Mouse (Mus musculus) ovary, postnatal 14 days (tissue): ENCODE measurements around the gene Aak1.

ENCODE experiments used
- DNase-seq: peaks from one replicate; pipeline ENCODE4 v3.0.0; 2022; ENCODE audit warnings: low spot score

Gene Aak1

DNA sequence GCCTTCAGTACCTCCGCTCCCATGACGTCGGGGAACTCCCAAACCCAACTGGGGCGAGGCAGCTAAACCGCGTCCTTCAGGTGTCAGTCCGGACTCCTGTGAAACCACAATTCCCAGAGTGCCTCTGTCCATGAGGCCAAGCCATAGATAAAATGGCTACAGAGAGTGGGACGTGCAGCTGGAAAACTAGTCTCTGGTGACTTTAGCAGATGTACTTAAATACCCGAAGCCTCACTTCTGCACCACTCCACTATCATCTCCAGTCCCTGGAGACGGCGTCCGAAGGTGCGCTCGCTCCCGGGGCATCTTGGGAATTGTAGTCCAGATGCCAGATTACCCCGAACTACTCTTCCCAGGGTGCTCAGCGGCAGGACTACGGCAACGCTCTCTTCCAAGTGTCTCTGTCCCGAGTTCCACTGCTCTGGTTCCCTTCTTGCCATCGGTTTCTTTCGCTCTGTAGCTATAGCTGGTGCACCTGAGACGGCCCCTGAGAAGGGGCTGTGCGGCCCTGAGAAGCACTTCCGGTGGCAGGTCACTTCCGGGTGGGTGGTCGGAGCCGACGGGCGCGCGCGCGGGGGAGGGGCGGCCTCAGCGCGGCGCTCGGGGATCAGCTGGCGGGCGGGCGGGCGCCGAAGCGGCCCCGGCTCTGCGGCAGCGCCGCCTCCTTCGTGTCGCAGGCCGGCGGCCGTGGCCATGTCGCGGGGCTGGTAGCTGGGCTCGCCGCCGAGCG lies at the start of gene Aak1:
Gene Aak1 (plus strand): TSS at position 603 of the 730 bp plus-strand sequence.
- DNase-seq, result peak; percentile 87

GRCm38 (mm10) chr6:86800467-86800866 lies 48.9 kb upstream of the Aak1 start:
- DNase-seq, result no peak

DNA sequence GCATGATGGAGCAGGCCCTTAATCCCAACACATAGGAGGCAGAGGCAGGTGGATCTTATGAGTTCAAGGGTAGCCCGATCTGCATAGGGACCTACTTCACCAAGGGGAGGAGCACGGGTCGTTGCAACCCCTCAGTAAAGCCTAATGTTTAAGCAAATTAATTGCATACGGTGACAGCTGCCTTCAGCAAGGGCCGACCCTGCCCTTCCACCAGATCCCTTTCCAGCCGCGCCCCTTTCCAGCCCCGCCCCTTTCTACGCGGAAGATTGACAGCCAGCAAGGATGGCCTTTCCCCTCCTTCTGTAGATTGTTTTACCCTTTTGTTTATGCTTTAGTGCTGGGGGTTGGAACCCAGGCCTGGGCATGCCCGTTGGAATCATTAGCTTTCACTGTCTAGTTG lies 47.9 kb upstream of the Aak1 start:
- DNase-seq, result no peak

DNA sequence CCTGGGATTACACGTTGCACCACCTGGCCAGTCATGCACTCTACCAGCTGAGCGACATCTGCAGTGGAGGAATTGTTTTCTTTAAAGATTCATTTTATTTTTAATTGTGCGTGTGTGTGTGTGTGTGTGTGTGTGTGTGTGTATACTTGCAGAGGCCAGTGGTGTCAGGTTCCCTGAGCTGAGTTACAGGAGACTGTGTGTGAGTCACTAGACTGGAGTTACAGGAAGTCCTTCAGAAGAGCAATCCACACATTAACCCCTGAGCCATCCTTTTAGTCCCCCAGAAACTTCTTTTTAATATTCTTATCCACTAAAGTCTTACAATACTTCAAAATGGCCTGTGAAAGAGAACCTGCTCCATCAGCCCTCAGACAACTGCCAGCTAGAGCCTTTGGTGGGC lies 44.7 kb upstream of the Aak1 start:
- DNase-seq, result no peak

- DNase-seq, result peak; percentile 71
Measured at GRCm38 (mm10) chr6:86806455-86807086, 42.7 kb upstream of the Aak1 start.

GRCm38 (mm10) chr6:86812919-86813318 lies 36.4 kb upstream of the Aak1 start:
- DNase-seq, result no peak

DNA sequence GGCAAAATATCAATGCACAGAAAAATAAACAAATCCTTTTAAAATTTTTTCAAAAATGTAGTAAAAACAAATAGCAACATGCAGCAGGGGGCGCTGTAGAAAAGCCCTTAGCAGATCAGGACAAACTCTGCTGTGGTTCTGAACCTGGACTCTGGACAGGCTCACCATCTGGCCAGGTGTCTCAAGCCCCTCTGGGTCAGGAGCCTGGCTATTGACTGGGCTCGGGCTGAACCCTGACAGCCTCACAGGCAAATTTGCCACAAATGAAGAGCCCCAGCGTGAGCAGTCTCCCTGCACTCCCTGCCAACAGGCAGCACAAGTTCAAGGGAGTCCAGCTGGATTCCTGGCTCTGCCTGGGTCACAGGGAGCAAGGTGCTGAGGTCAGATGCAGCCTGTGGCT lies 36.0 kb upstream of the Aak1 start:
- DNase-seq, result peak; percentile 49

- no peak for DNase-seq
Measured at GRCm38 (mm10) chr6:86814926-86815325, 34.4 kb upstream of the Aak1 start.

DNA sequence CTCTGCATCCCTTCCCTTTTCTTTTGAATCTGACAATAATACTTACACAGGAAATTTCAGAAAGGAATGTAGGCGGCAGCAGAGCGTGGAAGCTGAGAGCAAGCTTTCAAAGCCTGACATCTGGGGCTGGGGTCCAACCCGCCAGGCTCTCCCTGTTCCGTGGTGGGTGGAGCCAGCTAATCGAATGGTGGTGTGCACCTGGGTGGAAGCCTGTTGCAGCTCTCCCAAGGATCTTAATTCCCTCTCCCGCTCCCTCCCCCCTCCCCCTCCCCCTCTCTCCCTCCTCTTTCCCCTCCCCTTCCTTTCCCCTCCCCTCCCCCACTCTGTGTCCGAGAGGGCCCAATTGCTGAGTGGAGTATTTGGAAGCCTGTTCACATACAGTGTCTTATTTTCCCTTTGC lies 33.9 kb upstream of the Aak1 start:
- DNase-seq, result no peak

DNA sequence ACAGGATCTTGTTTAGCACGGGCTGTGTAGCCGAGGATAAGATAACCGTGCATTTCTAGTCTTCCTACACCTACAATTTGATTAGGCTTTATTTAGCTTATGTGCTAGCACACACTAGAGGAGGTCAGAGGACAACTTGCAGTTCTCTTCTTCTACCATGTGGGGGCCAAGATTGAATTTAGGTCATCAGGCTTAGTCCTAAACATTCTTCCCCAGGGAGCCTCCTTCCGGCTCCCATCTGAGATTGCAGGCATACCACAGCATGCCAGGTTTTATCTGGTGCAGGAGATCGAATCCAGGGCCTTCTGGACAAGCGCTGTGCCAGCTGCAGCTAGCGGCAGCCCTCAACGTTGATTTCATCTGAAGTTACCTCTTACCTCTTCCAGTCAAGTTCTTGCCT lies 32.7 kb upstream of the Aak1 start:
- no peak for DNase-seq

DNA sequence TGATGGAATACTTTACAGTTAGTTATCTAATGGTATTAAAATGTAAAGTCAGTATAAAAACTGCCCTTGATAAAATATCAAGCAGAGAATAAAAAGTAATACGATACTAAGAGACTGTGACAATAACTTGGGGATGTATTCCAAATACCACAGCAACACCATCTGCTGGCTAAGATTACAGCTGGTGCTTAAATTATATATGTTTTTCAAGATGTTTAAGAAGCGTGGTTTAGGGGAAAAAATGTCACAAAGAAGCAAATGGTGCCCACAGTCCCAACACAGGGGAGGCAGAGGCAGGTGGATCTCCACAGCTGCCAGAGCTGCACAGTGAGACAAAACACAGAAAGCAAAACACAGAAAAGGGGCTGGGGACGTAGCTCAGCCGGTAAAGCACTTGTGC lies 30.4 kb upstream of the Aak1 start:
- DNase-seq, result no peak

DNA sequence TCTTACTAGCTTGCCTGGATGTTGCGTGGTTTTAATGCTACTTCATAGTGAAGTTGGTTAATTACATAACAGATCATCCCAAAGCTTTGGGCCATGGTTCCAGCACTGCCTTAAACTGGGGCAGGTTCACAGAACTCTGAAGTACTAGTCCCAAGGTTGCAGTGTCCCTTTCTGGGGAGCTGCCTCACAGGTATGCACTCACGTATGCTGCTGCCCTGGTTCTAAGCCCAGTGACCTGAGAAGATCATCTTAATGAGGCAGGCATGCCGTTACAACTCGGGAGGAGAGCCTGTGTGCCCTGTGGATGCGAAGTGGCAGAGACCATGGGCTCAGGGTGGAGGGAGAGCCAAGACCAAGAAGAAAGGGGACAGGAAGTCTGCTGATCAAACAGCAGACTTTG lies 29.4 kb upstream of the Aak1 start:
- DNase-seq, result no peak

DNA sequence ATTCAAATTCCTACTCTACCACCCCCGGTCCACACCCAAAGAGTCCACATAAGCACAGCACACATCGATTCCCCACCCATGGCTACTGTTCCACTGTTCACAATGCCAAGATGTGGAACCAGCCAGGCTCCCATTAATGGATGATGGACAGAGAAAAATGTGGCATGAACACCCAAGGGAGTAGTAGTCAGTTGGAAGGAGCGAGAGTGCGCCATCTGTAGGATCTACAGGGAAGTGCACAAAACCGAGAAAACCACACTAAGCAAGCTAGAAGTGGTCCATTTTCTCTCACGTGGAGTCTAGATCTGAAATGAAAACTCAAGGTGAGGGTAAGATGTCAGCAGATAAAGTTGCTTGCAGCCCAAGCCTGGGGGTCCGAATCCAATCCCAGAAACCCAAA lies 28.6 kb upstream of the Aak1 start:
- DNase-seq, result no peak

DNA sequence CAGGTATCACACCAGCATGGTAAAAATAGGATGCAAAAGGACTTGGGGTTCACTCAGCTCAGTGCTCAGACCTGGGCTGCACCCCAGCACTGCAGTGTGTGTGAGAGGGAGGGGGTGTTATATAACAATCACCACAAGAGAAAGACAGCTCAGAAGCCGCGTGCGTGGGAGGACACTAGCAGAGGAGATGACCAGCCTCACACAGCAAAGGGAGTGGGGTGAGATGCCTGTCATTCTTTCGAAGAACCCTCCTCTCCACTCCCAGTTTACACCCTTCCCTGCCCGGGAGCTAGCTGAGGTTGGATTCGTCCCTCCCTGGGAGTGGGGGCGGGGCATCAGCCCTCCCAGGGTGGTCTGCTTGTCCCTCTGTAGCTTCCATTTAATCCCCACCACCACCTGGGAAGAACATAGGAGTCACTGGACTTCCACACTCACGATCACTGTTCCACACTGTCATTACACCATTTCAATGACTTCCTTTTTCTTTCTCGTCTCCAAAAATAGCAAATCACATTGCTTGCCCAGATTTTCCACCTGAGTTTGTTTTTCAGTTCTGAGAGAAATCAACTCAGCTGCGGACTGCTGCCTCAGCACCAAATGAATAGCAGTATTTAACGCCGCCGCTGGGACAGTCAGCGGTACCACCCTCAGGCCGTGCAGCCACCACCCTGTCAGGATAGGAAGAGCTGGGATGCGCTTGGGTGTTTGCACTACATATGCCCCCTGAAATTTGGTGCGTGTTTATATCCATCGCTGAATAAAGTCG lies 26.8 kb upstream of the Aak1 start:
- no peak for DNase-seq

- no peak for DNase-seq
Measured at GRCm38 (mm10) chr6:86823051-86823431, 26.3 kb upstream of the Aak1 start.

DNA sequence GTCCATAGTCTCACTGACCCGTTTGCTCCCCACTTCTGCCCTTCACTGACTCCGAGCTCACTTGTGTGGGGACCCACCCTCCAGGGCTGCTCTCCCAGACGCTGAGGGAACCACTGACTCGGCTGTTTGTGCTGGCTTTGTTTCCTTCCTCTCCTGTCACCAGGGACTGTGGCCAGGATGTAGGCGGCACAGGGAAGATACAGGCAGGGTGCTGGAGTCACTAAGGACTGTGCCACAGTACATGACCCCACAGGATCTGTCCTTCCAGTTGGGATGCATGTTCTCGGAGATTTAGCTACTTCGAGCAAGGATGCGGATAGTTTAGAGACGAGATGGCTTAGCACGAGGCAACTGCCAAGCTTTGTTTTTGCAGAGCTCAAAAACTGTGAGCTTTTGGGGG lies 25.5 kb upstream of the Aak1 start:
- no peak for DNase-seq

DNA sequence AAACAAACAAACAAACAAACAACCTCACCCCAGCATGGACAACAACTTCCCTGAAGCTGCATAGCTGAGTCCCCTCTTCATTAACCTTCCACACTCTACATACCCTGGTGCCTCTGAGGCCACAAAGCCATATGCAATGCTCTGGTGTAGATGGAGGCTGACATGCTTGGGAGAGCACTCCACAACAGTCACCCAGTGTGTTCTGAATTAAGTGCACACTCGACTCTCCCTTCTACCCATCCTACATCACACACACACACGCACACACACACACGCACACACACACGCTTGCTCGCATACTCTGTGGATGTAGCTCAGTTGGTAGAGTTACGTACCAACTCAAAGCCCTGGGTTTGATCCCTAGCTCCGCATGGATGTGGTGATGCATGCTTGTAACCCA lies 24.9 kb upstream of the Aak1 start:
- no peak for DNase-seq

GRCm38 (mm10) chr6:86827432-86827831 lies 21.9 kb upstream of the Aak1 start:
- DNase-seq, result no peak

- DNase-seq, result no peak
Measured at GRCm38 (mm10) chr6:86829768-86830167, 19.5 kb upstream of the Aak1 start.

DNA sequence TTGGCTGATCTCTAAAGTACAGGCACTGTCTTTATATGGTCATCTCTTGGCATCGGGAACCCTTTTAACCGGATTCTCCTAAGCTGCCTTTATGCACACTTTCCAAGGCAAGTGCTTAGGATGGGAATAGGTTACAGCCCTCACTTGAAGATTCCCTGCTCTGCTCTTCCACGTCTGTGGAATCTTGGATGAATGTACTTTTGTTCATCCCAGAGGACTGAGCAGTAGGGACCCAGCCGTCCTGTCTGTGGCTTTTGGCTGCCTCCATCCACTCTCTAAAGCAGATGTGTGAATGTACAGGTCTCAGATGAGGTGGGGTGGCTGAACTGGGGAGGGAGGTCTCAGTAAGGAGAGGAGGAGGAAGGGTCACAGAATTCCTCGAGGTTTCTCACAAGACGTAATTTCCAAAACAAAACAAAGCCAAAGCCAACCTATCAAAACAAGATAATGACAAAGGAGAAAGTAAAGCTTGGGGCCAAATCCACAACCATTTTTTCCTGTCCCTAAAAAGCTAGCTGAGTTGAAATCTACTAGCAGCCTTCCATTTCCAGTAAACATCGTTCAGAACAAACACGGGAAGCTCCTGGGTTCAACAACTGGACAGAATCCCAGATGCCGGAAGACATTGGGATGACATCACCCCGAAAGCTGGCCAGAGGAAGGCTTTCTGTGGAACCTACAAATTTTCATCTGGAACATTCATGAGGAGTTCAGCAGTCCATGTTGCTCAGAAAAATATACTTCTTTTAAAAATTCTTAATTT lies 18.4 kb upstream of the Aak1 start:
- DNase-seq, result no peak

GRCm38 (mm10) chr6:86832802-86833502 lies 16.4 kb upstream of the Aak1 start:
- no peak for DNase-seq

- no peak for DNase-seq
Measured at GRCm38 (mm10) chr6:86839089-86839488, 10.2 kb upstream of the Aak1 start.
